Mouse (Mus musculus) thymus, adult 2 months (tissue): ENCODE data around the gene Pde11a.
A peak's percentile ranks its signal among the peaks of the same experiment; 100 is the strongest.

Experiments used
- CTCF ChIP-seq: fragments of 200-500 bp; IDR thresholded peaks from 2 replicates; pipeline ENCODE4 v1.5.1; 2012; ENCODE audit warnings: mild to moderate bottlenecking, control low read depth, low read length, moderate library complexity, borderline replicate concordance; ENCODE audit not compliant: control insufficient read depth, poor library complexity, insufficient read depth; ENCODE audit errors: extremely low read depth
- POLR2A ChIP-seq: fragments of 200-500 bp; IDR thresholded peaks from 2 replicates; pipeline ENCODE4 v1.6.1; 2012; ENCODE audit warnings: mild to moderate bottlenecking, low read length, control low read depth, moderate library complexity; ENCODE audit not compliant: control insufficient read depth, poor library complexity, insufficient read depth; ENCODE audit errors: extremely low read depth

DNA sequence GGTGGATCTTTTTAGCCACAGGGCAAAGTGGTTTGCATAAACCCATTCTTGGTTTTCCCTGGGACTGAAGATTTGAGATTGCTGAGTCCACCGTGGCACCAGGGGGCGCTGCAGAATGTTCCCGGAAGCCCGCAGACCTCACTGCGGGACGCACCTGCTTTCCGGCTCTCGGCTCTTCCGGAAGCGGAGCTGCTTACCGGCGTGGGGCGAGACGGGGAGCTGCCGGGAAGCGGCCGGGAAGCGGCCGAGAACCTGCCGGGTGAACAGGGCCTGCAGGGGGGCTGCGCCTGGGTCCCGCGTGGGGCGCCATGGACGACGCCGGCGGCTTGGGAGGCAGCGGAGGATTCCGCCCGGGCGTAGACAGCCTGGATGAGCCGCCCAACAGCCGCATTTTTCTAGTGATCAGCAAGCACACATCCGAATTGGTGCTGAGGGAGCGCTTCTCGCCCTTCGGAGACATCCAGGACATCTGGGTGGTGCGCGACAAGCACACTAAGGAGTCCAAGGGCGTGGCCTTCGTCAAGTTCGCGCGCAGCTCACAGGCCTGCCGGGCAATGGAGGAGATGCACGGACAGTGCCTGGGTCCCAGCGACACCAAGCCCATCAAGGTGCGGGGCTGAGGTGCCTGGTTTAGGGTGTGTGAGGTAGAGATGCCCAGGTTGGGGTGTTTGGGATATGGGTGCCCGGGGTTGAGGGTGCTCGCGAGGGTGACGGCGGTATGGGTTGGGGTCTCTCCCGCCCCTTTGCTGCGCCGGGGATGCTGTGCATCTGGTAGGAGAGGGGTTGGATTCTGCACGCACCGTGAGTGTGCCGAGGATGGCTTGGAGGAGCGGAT is 31.5 kb upstream of the Pde11a start, which contains the start of gene Rbm45:
- peak; percentile 65; the same call in 1 of the 2 replicates for TF ChIP-seq POLR2A
- peak; percentile 87; the same call in 1 of the 2 replicates for TF ChIP-seq CTCF
